Mouse (Mus musculus): Measurements from ENCODE around the gene Trak1. TPM values are rescaled to one million over a fixed set of nuclear protein-coding genes. Genes with fewer than 3 reads are reported as not detected.

Gene Trak1
- polyA plus RNA-seq (2015; fragmentation: Nextera tagmentation; extraction: Ambion mirVana), result 30.4 and 32.2 TPM in 2 replicates

DNA sequence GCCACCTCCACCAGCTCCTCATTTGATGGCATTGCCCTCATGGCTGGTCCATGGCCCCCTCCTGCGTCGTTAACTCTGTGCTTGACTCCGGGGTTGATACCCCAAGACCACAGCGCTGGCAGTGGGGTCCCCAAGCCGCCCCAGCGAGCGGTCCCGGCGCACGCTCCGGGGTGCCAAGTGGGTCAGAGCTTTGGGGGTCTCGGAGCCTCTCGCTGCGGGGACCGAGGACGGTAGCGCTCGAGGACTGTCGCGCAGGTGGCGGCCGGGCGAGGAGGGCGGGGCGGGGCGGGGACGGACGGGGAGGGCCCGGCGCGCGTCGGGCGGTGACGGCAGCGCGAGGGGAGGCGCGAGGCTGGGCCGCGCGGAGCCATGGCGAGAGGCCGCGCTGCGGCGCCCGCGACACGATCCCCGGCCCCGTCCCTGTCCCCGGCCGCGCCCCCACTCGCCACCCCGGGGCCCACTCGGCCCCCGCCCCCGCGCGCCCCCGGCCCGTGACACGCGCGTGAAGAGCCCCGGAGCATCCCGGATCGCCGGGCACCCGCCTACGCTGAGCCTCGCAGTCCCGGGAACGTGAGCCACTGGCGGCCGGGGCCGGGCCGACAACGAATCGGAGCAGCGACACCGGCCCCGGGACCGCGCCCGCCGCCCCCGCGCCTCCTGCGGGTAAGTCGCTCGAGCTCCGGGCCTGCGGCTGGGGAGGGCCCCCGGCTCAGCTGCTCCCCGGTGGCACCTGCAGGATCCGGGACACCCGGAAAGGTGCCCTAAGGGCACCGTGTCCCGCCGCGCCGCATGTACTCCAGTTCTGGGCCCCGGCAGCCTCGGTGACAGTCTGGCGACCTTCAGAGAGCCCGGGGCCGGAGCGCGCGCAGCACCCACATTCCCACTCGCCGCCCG, at the start of gene Trak1:
TSS of gene Trak1 (plus strand) at position 332 of the 894 bp plus-strand sequence.
- peak within 1 kb of the TSS; percentile 82 for H3K27ac ChIP-seq (replicated peaks)
- no peaks in the 10 kb centered on the region for H3K9me3 ChIP-seq
- H3K4me1 ChIP-seq, result peaks cover 39% of the 10 kb centered on the region
- no peaks in the 10 kb centered on the region for H3K36me3 ChIP-seq
- ATAC-seq (ENCODE audit: extremely low read depth, insufficient number of reproducible peaks, low FRiP score, low TSS enrichment), result peak; percentile 77
- H3K9ac ChIP-seq, result peak within 1 kb of the TSS; percentile 97
- peaks cover 23% of the 10 kb centered on the region for H3K27me3 ChIP-seq (replicated peaks)
- under 1% methylated on average over 73 of the region's 116 CpGs for WGBS
- H3K4me2 ChIP-seq, result peak within 1 kb of the TSS; percentile 97
- H3K4me3 ChIP-seq, result peak within 1 kb of the TSS; percentile 93

GRCm38 (mm10) chr9:121247956-121248775, 49.1 kb upstream of the Trak1 start:
- Histone ChIP-seq H3K36me3 (no peaks in the 10 kb centered on the region), H3K9me3 (no peaks in the 10 kb centered on the region), H3K9ac (no peak overlapping the region), H3K4me3 (no peak overlapping the region), H3K4me1 (no peaks in the 10 kb centered on the region), H3K4me2 (no peak overlapping the region), H3K27ac (replicated peaks) (no peak overlapping the region), H3K27me3 (replicated peaks) (no peaks in the 10 kb centered on the region)
- 55% methylated on average over 12 of the region's 12 CpGs for WGBS
- no peak for ATAC-seq (ENCODE audit: extremely low read depth, insufficient number of reproducible peaks, low FRiP score, low TSS enrichment)

DNA sequence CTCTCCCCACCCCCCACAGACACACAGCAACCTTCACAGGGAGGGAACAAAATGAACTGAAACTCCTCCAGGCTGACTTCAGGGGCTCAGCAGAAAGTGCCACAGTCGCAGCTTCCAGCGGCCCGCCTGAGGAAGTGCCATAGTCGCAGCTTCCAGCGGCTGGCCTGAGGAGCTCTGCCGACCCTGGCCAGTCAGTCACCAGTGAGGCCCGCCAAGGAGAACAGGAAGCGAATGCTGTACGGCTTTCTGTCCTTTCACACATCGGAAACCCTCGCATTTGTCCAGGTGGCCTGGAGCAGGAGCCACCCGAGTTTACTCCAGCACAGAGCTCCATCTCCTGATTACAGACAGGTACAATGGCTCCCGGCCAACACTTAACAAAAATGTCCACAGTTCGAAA, 47.5 kb upstream of the Trak1 start:
- no peak overlapping the region for H3K4me2 ChIP-seq
- H3K9me3 ChIP-seq, result no peaks in the 10 kb centered on the region
- WGBS, result 33% methylated on average over 14 of the region's 14 CpGs
- no peaks in the 10 kb centered on the region for H3K27me3 ChIP-seq (replicated peaks)
- ATAC-seq (ENCODE audit: extremely low read depth, insufficient number of reproducible peaks, low FRiP score, low TSS enrichment), result no peak
- no peak overlapping the region for H3K4me3 ChIP-seq
- peaks cover 2% of the 10 kb centered on the region; the same call in 1 of the 2 replicates for H3K36me3 ChIP-seq
- H3K27ac ChIP-seq (replicated peaks), result no peak overlapping the region
- no peak overlapping the region for H3K9ac ChIP-seq
- no peaks in the 10 kb centered on the region for H3K4me1 ChIP-seq

DNA sequence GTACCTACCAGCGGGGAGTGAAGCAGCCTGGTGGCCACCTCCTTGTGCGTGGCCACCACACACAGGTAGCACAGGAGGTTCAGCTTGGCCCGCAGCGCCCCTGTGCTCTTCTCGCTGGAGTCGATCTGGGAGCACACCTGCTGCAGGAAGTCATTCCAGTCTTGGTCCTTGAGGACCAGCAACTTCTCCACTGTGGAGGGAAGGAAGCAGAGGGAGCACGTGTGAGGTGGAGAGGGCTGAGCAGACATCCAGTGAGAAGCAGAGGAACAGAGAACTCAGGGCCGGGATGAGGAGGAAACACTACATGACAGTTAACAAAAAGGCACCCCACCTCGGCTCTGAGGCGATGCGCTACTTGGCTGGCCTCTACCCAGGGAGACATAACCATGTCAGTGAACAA, 46.4 kb upstream of the Trak1 start:
- Histone ChIP-seq H3K27ac (replicated peaks) (no peak overlapping the region), H3K4me2 (no peak overlapping the region), H3K4me3 (no peak overlapping the region), H3K36me3 (peaks cover 3% of the 10 kb centered on the region; the same call in 1 of the 2 replicates), H3K9ac (no peak overlapping the region), H3K9me3 (no peaks in the 10 kb centered on the region), H3K27me3 (replicated peaks) (no peaks in the 10 kb centered on the region), H3K4me1 (no peaks in the 10 kb centered on the region)
- ATAC-seq (ENCODE audit: extremely low read depth, insufficient number of reproducible peaks, low FRiP score, low TSS enrichment), result no peak
- WGBS, result 86% methylated on average over 11 of the region's 11 CpGs

DNA sequence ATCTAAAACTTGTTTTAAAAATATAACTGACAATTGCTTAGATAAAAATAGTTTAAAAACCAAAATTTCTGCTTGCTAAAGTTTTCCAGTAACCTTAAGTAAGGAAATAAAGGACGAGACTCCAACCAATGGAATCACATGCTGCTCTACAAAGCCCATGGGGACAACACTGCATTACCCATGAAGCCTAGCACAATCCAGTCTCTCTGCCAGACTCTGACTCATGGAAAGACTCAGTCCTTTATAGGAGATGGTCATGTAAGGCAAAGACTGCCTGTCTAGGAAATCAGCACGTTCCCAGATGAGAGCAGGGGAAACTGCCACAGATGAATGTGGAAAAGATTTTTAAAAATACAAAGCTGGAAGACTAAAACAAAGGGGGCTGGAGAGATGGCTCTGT, 43.3 kb upstream of the Trak1 start:
- Histone ChIP-seq H3K27ac (replicated peaks) (no peak overlapping the region), H3K4me1 (no peaks in the 10 kb centered on the region), H3K9me3 (no peaks in the 10 kb centered on the region), H3K9ac (no peak overlapping the region), H3K4me2 (no peak overlapping the region), H3K27me3 (replicated peaks) (no peaks in the 10 kb centered on the region), H3K4me3 (no peak overlapping the region), H3K36me3 (peaks cover 3% of the 10 kb centered on the region; the same call in 1 of the 2 replicates)
- WGBS, result 58% methylated on average over 2 of the region's 2 CpGs
- no peak for ATAC-seq (ENCODE audit: extremely low read depth, insufficient number of reproducible peaks, low FRiP score, low TSS enrichment)

DNA sequence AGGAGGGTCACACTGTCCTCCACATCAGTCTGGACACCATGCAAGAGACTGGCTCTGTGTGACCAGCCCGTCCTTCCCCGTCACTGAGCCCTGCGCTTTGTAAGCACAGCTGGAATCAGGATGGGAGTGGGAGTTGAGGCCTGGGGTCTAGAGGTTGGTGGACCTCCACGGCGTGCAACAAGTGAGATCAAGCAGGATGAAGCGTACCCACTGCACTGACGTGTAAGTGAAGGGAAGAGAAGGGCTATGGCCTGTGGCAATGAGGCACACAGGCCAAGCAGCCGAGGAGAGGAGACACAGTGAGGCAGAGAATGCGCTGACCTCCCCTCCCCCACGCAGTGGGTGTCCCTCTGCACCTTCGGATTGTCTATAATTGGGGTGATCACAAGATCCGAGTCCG, 42.5 kb upstream of the Trak1 start:
- Histone ChIP-seq H3K4me3 (no peak overlapping the region), H3K9me3 (no peaks in the 10 kb centered on the region)

GRCm38 (mm10) chr9:121257106-121257505, 40.2 kb upstream of the Trak1 start:
- H3K9me3 ChIP-seq, result no peaks in the 10 kb centered on the region
- WGBS, result 70% methylated on average over 9 of the region's 9 CpGs
- H3K4me1 ChIP-seq, result no peaks in the 10 kb centered on the region
- no peak for ATAC-seq (ENCODE audit: extremely low read depth, insufficient number of reproducible peaks, low FRiP score, low TSS enrichment)
- peaks cover 10% of the 10 kb centered on the region for H3K36me3 ChIP-seq
- H3K27me3 ChIP-seq (replicated peaks), result no peaks in the 10 kb centered on the region
- no peak overlapping the region for H3K4me2 ChIP-seq
- H3K4me3 ChIP-seq, result no peak overlapping the region
- H3K27ac ChIP-seq (replicated peaks), result no peak overlapping the region
- H3K9ac ChIP-seq, result no peak overlapping the region

More for the DNA sequence above, 42.5 kb upstream of the Trak1 start:
- H3K9ac ChIP-seq, result no peak overlapping the region
- 88% methylated on average over 13 of the region's 13 CpGs for WGBS
- peaks cover 3% of the 10 kb centered on the region; the same call in 1 of the 2 replicates for H3K36me3 ChIP-seq
- H3K27ac ChIP-seq (replicated peaks), result no peak overlapping the region
- no peaks in the 10 kb centered on the region for H3K27me3 ChIP-seq (replicated peaks)
- H3K4me2 ChIP-seq, result no peak overlapping the region
- no peaks in the 10 kb centered on the region for H3K4me1 ChIP-seq
- ATAC-seq (ENCODE audit: extremely low read depth, insufficient number of reproducible peaks, low FRiP score, low TSS enrichment), result no peak

GRCm38 (mm10) chr9:121265307-121265706, 32.0 kb upstream of the Trak1 start:
- no peak for ATAC-seq (ENCODE audit: extremely low read depth, insufficient number of reproducible peaks, low FRiP score, low TSS enrichment)
- Histone ChIP-seq H3K4me1 (no peaks in the 10 kb centered on the region), H3K27me3 (replicated peaks) (no peaks in the 10 kb centered on the region), H3K4me3 (no peak overlapping the region), H3K9me3 (no peaks in the 10 kb centered on the region), H3K4me2 (no peak overlapping the region), H3K36me3 (peaks cover 7% of the 10 kb centered on the region), H3K27ac (replicated peaks) (no peak overlapping the region), H3K9ac (no peak overlapping the region)
- WGBS, result 68% methylated on average over 10 of the region's 10 CpGs

GRCm38 (mm10) chr9:121271149-121271548, 26.2 kb upstream of the Trak1 start:
- WGBS, result 77% methylated on average over 1 of the region's 1 CpGs
- no peaks in the 10 kb centered on the region for H3K4me1 ChIP-seq
- no peak for ATAC-seq (ENCODE audit: extremely low read depth, insufficient number of reproducible peaks, low FRiP score, low TSS enrichment)

DNA sequence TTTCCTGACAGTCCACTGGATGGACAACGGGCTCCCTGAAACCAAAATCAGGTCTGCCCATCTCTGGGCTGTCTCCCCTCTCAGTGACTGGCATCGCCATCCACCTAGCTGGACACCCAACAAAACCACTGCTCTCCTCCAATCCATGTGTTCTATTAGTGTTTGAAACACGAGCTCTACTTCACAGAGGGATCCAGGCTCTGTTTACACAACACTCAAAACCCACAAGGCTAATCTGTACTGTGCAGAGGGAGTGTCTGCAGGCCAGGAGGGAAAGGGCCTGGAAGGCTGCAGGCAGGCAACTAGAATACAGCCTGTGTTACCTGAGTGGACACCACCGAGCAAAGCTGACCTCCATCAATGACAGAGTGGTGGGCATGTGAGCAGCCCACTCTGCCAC, 25.7 kb upstream of the Trak1 start:
- H3K36me3 ChIP-seq, result no peaks in the 10 kb centered on the region
- no peak overlapping the region for H3K4me3 ChIP-seq
- H3K9me3 ChIP-seq, result no peaks in the 10 kb centered on the region
- peaks cover 3% of the 10 kb centered on the region for H3K4me1 ChIP-seq
- no peak overlapping the region for H3K9ac ChIP-seq
- H3K4me2 ChIP-seq, result no peak overlapping the region
- no peak overlapping the region for H3K27ac ChIP-seq (replicated peaks)
- 58% methylated on average over 4 of the region's 4 CpGs for WGBS
- ATAC-seq (ENCODE audit: extremely low read depth, insufficient number of reproducible peaks, low FRiP score, low TSS enrichment), result no peak
- H3K27me3 ChIP-seq (replicated peaks), result no peaks in the 10 kb centered on the region

More at GRCm38 (mm10) chr9:121271149-121271548, 26.2 kb upstream of the Trak1 start:
- no peak overlapping the region for H3K4me3 ChIP-seq
- no peaks in the 10 kb centered on the region for H3K36me3 ChIP-seq
- H3K27me3 ChIP-seq (replicated peaks), result no peaks in the 10 kb centered on the region
- H3K9me3 ChIP-seq, result no peaks in the 10 kb centered on the region
- no peak overlapping the region for H3K9ac ChIP-seq
- H3K4me2 ChIP-seq, result no peak overlapping the region
- no peak overlapping the region for H3K27ac ChIP-seq (replicated peaks)

DNA sequence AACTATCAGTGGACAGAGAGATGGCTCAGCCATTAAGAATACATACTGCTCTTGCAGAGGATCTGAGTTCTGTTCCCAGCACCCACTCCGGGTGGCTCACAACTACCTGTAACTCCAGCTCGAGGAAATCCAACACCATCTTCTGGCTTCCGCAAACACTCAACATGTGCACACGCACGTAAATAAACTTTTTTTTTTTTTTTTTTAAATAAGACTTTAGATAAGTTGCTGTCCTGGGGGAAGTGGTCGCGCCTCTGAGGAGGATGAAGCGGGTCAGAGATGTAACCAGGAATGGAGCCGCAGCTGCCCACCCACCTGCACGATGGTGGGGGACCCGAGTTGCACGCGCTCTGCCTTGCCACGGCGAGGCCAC, 20.6 kb upstream of the Trak1 start:
- Histone ChIP-seq H3K9ac (peak overlapping the region; percentile 82), H3K4me1 (peaks cover 14% of the 10 kb centered on the region), H3K9me3 (no peaks in the 10 kb centered on the region), H3K36me3 (no peaks in the 10 kb centered on the region), H3K4me2 (peak overlapping the region; percentile 74), H3K4me3 (peak overlapping the region; percentile 64), H3K27ac (replicated peaks) (no peak overlapping the region; the same call in 1 of the 2 replicates), H3K27me3 (replicated peaks) (no peaks in the 10 kb centered on the region)
- no peak for ATAC-seq (ENCODE audit: extremely low read depth, insufficient number of reproducible peaks, low FRiP score, low TSS enrichment)
- WGBS, result 16% methylated on average over 15 of the region's 15 CpGs
